Mouse (Mus musculus) cerebellum, adult 2 months (tissue): ENCODE results near the gene Filip1l. TPM values are rescaled to one million over a fixed set of nuclear protein-coding genes. Genes with fewer than 3 reads are reported as not detected.

Experiments used
- DNase-seq, 2 experiments: peaks; one replicate each; pipeline ENCODE4 v3.0.0; 2021
- H3K27ac ChIP-seq: fragments of 200-500 bp; 2 replicates; pipeline ENCODE4 v1.5.1; 2012; ENCODE audit warnings: low read length, control low read depth, inconsistent platforms; ENCODE audit not compliant: insufficient read depth
- H3K27me3 ChIP-seq: fragments of 200-500 bp; 2 replicates; pipeline ENCODE4 v1.6.1; 2012; ENCODE audit warnings: inconsistent platforms, mild to moderate bottlenecking, low read length, moderate library complexity; ENCODE audit not compliant: control insufficient read depth, insufficient read depth
- H3K4me1 ChIP-seq: fragments of 200-500 bp; 2 replicates; pipeline ENCODE4 v1.6.1; 2011; ENCODE audit warnings: low read length; ENCODE audit not compliant: control insufficient read depth, insufficient read depth
- H3K4me3 ChIP-seq: fragments of 200-500 bp; replicated peaks from 2 replicates; pipeline ENCODE3; 2011; ENCODE audit warnings: mild to moderate bottlenecking, low read depth, low read length, control low read depth; ENCODE audit not compliant: insufficient read depth
- CTCF ChIP-seq: fragments of 200-500 bp; IDR thresholded peaks from 2 replicates; pipeline ENCODE4 v1.5.1; 2011; ENCODE audit warnings: low read depth, mild to moderate bottlenecking, control low read depth, low read length, moderate library complexity, borderline replicate concordance; ENCODE audit not compliant: insufficient read depth
- POLR2A ChIP-seq: fragments of 200-500 bp; IDR thresholded peaks from 2 replicates; pipeline ENCODE4 v1.6.1; 2011; ENCODE audit warnings: low read length, control low read depth, borderline replicate concordance; ENCODE audit not compliant: insufficient read depth
- WGBS: fragments of 180-500 bp; shearing (Covaris S2); methylation state at CpG from one replicate; pipeline ENCODE4 v1.1.7; 2018; 5-methylcytosine and 5-hydroxymethylcytosine counted together
- polyA plus RNA-seq: library from polyadenylated mRNA; depleted of rRNA; stranded (reverse); fragments of >200 nt; gene quantifications from 2 replicates; pipeline ENCODE4 v1.2.3, GENCODE M21; 2012

Filip1l gene
- polyA plus RNA-seq, 1 experiment: 1.6 TPM

DNA sequence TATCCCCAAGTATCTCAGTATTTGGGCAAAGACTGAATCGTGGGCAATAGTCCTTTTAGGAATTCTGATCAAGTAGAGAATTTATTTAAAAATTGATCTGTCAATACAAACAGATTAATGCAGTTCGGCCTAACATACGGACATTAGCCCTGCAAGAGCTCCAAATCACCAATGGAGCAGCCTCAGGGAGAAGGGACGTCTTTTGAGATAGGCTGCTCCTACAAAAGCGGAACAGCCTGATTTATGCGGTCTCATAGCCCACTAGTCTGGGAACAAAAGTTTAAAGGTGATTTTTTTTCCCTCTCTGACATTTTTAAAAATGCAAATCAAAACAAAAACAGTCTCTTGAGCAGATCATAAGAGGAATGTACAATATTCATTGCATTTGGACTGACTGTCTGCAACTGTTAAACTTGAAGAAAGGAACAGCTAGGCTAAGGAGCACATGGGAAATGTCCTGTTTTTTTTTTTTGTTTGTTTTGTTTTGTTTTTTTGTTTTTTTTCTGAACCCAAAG is 202.1 kb downstream of the Filip1l start:
- TF ChIP-seq CTCF (no peak), POLR2A (no peak)
- 87% methylated on average over 6 of the region's 6 CpGs for WGBS
- no peak overlapping the region for H3K27ac ChIP-seq
- H3K27me3 ChIP-seq: no peaks in the 10 kb centered on the region
- H3K4me3 ChIP-seq: no peak overlapping the region
- H3K4me1 ChIP-seq: no peaks in the 10 kb centered on the region
- no peak for DNase-seq

DNA sequence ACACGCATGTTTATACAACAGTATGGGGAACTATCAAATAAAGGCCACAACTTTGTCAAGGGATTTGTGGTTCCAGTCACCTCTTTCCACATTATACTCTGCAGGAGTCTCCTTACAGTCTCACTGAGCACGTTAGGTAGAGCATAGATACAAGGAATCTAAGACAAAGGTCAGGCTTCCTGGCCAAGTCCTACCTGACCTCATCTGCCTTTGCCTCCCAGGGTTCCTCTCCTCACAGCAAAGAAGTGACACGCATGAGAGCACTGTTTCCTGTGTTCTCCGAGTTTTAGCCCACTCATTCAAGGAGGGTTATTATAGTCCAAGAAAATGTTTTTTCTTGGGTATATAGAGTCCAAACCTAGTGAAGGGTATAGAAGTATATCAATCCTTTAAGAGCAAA is 202.8 kb downstream of the Filip1l start:
- H3K27ac ChIP-seq: no peak overlapping the region
- 70% methylated on average over 4 of the region's 4 CpGs for WGBS
- DNase-seq: no peak
- H3K4me1 ChIP-seq: no peaks in the 10 kb centered on the region
- H3K4me3 ChIP-seq: no peak overlapping the region
- H3K27me3 ChIP-seq: no peaks in the 10 kb centered on the region
- no peak for TF ChIP-seq CTCF
- no peak for TF ChIP-seq POLR2A

DNA sequence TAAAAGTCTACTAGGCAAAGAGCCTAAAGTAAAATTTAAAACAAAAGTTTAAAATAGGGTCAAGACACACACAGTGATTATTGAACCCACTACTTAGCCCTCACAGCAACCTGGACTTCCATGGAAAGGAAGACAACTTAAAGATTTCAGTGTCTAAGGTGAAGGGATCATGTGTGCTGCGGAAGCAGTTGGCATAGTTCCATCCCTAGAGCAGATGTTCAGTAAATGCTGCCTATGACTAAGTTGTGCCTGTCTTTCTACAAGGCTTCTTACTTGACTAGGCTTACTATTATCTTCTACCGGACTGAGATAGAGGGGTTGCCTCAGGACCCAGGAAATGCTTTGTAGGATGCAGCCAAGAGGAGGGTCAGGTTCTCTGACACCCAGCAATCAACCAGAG is 203.4 kb downstream of the Filip1l start:
- Histone ChIP-seq H3K4me3 (no peak overlapping the region), H3K27me3 (no peaks in the 10 kb centered on the region), H3K27ac (no peak overlapping the region), H3K4me1 (no peaks in the 10 kb centered on the region)
- TF ChIP-seq POLR2A: no peak
- TF ChIP-seq CTCF: no peak
- DNase-seq: no peak
- 61% methylated on average over 2 of the region's 2 CpGs for WGBS

DNA sequence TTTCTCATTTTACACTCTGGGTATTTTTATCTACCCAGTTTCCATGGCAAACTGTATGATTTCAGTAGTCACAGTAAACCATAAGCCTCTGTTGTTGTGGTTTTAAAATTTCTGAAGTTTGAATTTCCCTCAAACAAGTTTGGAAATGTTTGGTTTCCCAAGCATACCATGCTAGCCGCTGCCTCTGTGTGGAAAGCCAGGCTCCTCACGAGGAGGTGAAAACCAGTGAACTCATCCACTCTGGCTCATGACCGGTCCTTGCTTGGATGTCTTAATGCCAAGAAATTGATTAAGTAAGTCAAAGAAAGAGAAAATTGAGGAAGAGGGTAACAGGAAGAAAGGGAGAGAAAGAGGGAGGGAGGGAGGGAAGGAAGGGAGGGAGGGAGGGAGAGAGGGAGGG is 205.4 kb downstream of the Filip1l start:
- WGBS: 96% methylated on average over 3 of the region's 3 CpGs
- Histone ChIP-seq H3K4me3 (no peak overlapping the region), H3K27ac (no peak overlapping the region), H3K27me3 (no peaks in the 10 kb centered on the region), H3K4me1 (no peaks in the 10 kb centered on the region)
- no peak for DNase-seq
- TF ChIP-seq CTCF (no peak), POLR2A (no peak)

DNA sequence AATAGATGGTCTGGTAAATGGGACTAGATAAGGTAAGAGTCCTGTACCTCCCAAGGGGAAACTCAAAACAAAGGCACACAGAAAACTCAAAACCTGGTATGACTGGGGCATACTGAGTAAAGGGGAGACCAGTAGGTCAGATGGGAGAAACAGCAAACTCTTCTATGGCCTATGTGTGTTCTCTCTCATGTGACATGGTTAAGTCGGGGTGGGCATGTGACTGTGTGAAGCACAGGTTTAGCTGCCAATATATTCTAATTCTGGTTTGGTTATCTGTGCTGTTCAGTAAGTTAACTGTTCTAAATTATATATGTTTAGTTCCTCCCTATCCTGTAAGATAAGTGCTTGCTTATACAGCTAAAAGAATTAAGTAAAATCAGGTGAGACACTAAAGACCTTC is 207.3 kb downstream of the Filip1l start:
- Histone ChIP-seq H3K27ac (no peak overlapping the region), H3K4me3 (no peak overlapping the region), H3K27me3 (no peaks in the 10 kb centered on the region), H3K4me1 (no peaks in the 10 kb centered on the region)
- DNase-seq: no peak
- no peak for TF ChIP-seq CTCF
- TF ChIP-seq POLR2A: no peak
- WGBS: 91% methylated on average over 1 of the region's 1 CpGs

DNA sequence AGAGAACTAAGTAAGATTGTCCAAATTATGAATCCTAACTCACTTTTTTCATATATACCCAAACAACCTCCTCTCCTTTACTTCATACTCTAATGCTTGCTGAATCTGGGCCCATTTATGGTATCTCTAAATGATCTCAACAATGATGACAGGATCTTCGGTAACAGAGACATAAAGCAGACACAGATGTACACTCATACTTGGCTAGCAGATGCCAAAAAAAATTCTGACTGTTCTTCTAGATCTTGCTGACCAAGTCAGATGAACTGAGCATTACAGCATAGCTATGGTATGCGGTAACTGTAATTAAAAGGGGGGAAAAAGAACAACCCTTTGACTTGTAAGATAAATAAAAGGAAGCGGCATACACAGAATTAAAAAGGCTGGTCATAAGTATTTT is 210.6 kb downstream of the Filip1l start:
- DNase-seq: no peak
- H3K27ac ChIP-seq: no peak overlapping the region
- TF ChIP-seq POLR2A (no peak), CTCF (no peak)
- H3K4me1 ChIP-seq: no peaks in the 10 kb centered on the region
- H3K27me3 ChIP-seq: no peaks in the 10 kb centered on the region
- WGBS: 77% methylated on average over 3 of the region's 3 CpGs
- no peak overlapping the region for H3K4me3 ChIP-seq

DNA sequence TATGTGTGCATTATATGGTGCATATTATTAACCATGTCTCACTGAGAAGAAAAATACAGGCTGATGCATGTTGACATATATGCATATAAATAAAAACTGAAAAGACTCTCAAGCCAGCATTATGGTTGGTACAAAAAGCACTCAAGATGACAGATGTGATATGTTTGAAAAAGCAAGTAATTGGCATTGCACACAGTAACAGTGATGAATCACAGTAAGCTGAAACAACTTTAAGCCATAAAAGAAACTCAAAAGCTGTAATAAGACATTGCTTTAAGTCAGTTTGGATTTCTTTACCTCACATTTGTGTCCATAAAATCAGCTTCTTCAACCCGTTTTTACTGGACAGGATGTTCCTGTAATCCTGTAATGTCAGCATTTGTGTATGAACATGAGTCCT is 211.9 kb downstream of the Filip1l start:
- H3K4me1 ChIP-seq: no peaks in the 10 kb centered on the region
- whole genome bisulfite sequencing: 79% methylated on average over 1 of the region's 1 CpGs
- TF ChIP-seq POLR2A (no peak), CTCF (no peak)
- no peak overlapping the region for H3K4me3 ChIP-seq
- no peaks in the 10 kb centered on the region for H3K27me3 ChIP-seq
- DNase-seq: no peak
- H3K27ac ChIP-seq: no peak overlapping the region

DNA sequence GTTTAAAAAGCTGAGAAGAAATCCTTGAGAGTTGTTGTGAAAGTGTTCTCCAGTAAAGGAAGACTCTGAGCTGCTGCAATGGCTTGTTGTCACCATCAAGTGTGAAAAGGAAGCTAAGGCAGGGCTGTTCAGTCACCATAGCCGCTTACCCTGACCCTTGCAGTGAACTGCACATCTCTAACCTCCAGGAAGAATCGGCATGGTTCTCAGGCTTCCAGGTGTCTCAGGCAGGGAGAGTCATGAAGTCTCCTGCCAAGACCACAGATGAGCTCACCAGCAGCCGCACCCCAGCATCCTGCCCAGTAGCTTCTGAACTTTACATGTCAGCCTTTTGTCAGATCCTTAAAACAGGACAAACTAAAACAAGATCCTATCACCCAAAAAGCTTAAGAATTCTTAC is 213.3 kb downstream of the Filip1l start:
- 66% methylated on average over 3 of the region's 3 CpGs for WGBS
- H3K27ac ChIP-seq: no peak overlapping the region

More for the DNA sequence above, 213.3 kb downstream of the Filip1l start:
- no peak for DNase-seq
- Histone ChIP-seq H3K4me1 (no peaks in the 10 kb centered on the region), H3K4me3 (no peak overlapping the region), H3K27me3 (no peaks in the 10 kb centered on the region)
- TF ChIP-seq POLR2A: no peak
- no peak for TF ChIP-seq CTCF
